Mouse (Mus musculus) layer of hippocampus, postnatal 36 days (tissue): ENCODE data around the gene Scly. TPM values are rescaled to one million over a fixed set of nuclear protein-coding genes. Genes with fewer than 3 reads are reported as not detected.

Experiments used
- DNase-seq, 2 experiments: peaks; one replicate each; pipeline ENCODE4 v3.0.0; 2022
- total RNA-seq, 2 experiments: library from RNA; stranded (reverse); gene quantifications; 2 replicates each; pipeline ENCODE4 v1.2.3; 2021

The Scly gene
- total RNA-seq, 2 experiments from 2014 or later = 19.8 to 22.3 TPM

- DNase-seq = no peak
These were observed 66.9 kb downstream of the Scly start for GRCm38 (mm10) chr1:91364822-91365644.

GRCm38 (mm10) chr1:91365816-91366214 is 67.7 kb downstream of the Scly start:
- DNase-seq = no peak

GRCm38 (mm10) chr1:91366215-91367108 is 68.3 kb downstream of the Scly start, which contains the start of gene Erfe:
TSS of gene Erfe (plus strand) at chr1:91366430.
- DNase-seq = peak; percentile 25 to 38

- DNase-seq = no peak
These were observed 69.2 kb downstream of the Scly start for GRCm38 (mm10) chr1:91367295-91367694.

GRCm38 (mm10) chr1:91369408-91369807 is 71.3 kb downstream of the Scly start:
- DNase-seq = no peak

GRCm38 (mm10) chr1:91370055-91370454 is 71.9 kb downstream of the Scly start:
- no peak for DNase-seq

Other genes starting within 250 kb of the Scly start
- gene Rbm44, start 153.2 kb upstream of the Scly start, total RNA-seq = not detected
- gene Ramp1, start 118.5 kb upstream of the Scly start, total RNA-seq = 10 to 100 TPM; 60.8 to 65.0 TPM
- 10 to 100 TPM; 53.1 to 57.9 TPM for gene Ube2f, start 48.0 kb upstream of the Scly start, total RNA-seq
- under 1 TPM in 1 of 2 experiments, not detected in 1; 0.07 TPM for gene Espnl, start 23.7 kb downstream of the Scly start, total RNA-seq
- not detected for gene Klhl30, start 52.7 kb downstream of the Scly start, total RNA-seq
- not detected for gene Erfe, start 68.1 kb downstream of the Scly start, total RNA-seq
- 10 to 100 TPM; 65.3 to 70.8 TPM for gene Ilkap, start 100.5 kb downstream of the Scly start, total RNA-seq
- 10 to 100 TPM; 14.1 to 15.2 TPM for gene Hes6, start 115.7 kb downstream of the Scly start, total RNA-seq
- 10 to 100 TPM; 26.4 to 37.3 TPM for gene Per2, start 161.0 kb downstream of the Scly start, total RNA-seq
- 10 to 100 TPM; 13.5 to 13.9 TPM for gene Traf3ip1, start 196.3 kb downstream of the Scly start, total RNA-seq
- gene Asb1, start 242.2 kb downstream of the Scly start, total RNA-seq = 10 to 100 TPM; 32.7 to 44.4 TPM